Mouse (Mus musculus) CH12.LX (cell line): Measurements from ENCODE around the gene 4930402H24Rik. TPM values are rescaled to one million over a fixed set of nuclear protein-coding genes. Genes with fewer than 3 reads are reported as not detected.

Experiments used
- DNase-seq: peaks from one replicate; pipeline ENCODE4 v3.0.0-alpha.2; 2013; ENCODE audit errors: extremely low read depth
- H3K27ac ChIP-seq: 2 replicates; pipeline ENCODE4 v1.5.1; 2012; ENCODE audit warnings: low read depth, mild to moderate bottlenecking, control low read depth, moderate library complexity; ENCODE audit not compliant: insufficient read depth
- H3K27me3 ChIP-seq: replicated peaks from 2 replicates; pipeline ENCODE3; 2012; ENCODE audit warnings: inconsistent platforms
- H3K36me3 ChIP-seq, 2 experiments: replicated peaks in 1 of 2; 2 replicates each; pipeline versions ENCODE3 to v1.6.1; 2012; ENCODE audit warnings: inconsistent platforms in 1 of 2, low read length in 1 of 2, mild to moderate bottlenecking in 1 of 2, mixed read lengths in 1 of 2, moderate library complexity in 1 of 2; ENCODE audit not compliant: control insufficient read depth in 1 of 2, insufficient read depth in 1 of 2
- H3K4me1 ChIP-seq, 2 experiments: 2 replicates each; pipeline ENCODE4 v1.6.1; 2012; ENCODE audit warnings: inconsistent platforms in 1 of 2, moderate library complexity in 1 of 2; ENCODE audit not compliant: insufficient read depth in 2 of 2, control insufficient read depth in 1 of 2
- H3K4me2 ChIP-seq: 2 replicates; pipeline ENCODE4 v1.6.1; 2012; ENCODE audit warnings: low read depth, mild to moderate bottlenecking, control low read depth; ENCODE audit not compliant: poor library complexity, insufficient read depth, severe bottlenecking
- H3K4me3 ChIP-seq, 3 experiments: fragments of 150-350 bp in 1 of 3; sonication (generic) in 1 of 3; replicated peaks in 1 of 3; 2 replicates each; pipeline versions ENCODE3 to v1.5.1; 2011 to 2012; ENCODE audit warnings: low read depth in 2 of 3, low read length in 2 of 3, mild to moderate bottlenecking in 2 of 3, moderate library complexity in 2 of 3, control low read depth in 1 of 3, improper control_type of control experiment in 1 of 3, inconsistent platforms in 1 of 3, mixed read lengths in 1 of 3; ENCODE audit not compliant: poor library complexity in 1 of 3
- H3K79me2 ChIP-seq: replicated peaks from 2 replicates; pipeline ENCODE4 v1.6.1; 2012; ENCODE audit warnings: mild to moderate bottlenecking, moderate library complexity; ENCODE audit not compliant: control insufficient read depth, poor library complexity, insufficient read depth, severe bottlenecking; ENCODE audit errors: extremely low read depth
- H3K9ac ChIP-seq: 2 replicates; pipeline ENCODE4 v1.6.1; 2012; ENCODE audit warnings: low read depth, mild to moderate bottlenecking, control low read depth, moderate library complexity; ENCODE audit not compliant: insufficient read depth
- H3K9me3 ChIP-seq: replicated peaks from 2 replicates; pipeline ENCODE3; 2012; ENCODE audit warnings: low read length, inconsistent platforms, mixed read lengths
- BHLHE40 ChIP-seq: IDR thresholded peaks from 2 replicates; pipeline ENCODE4 v1.6.1; 2011; ENCODE audit warnings: mild to moderate bottlenecking, low read depth, low read length, improper control_type of control experiment
- CHD1 ChIP-seq: IDR thresholded peaks from 2 replicates; pipeline ENCODE4 v1.6.1; 2012; ENCODE audit warnings: low read depth, low read length, improper control_type of control experiment, inconsistent platforms
- CHD2 ChIP-seq: IDR thresholded peaks from 2 replicates; pipeline ENCODE4 v1.6.1; 2011; ENCODE audit warnings: low read length, improper control_type of control experiment
- CTCF ChIP-seq, 2 experiments: IDR thresholded peaks in 1 of 2; conservative IDR thresholded peaks in 1 of 2; 2 replicates each; pipeline ENCODE4 v1.5.1; 2011 to 2012; ENCODE audit warnings: low read depth in 2 of 2, low read length in 2 of 2, improper control_type of control experiment in 1 of 2, inconsistent platforms in 1 of 2, mild to moderate bottlenecking in 1 of 2, moderate library complexity in 1 of 2
- EP300 ChIP-seq: IDR thresholded peaks from 2 replicates; pipeline ENCODE4 v1.6.1; 2011; ENCODE audit warnings: low read length, improper control_type of control experiment
- ETS1 ChIP-seq: conservative IDR thresholded peaks from 2 replicates; pipeline ENCODE4 v1.6.1; 2012; ENCODE audit warnings: low read depth, mild to moderate bottlenecking, inconsistent platforms, low read length, improper control_type of control experiment, moderate library complexity
- HCFC1 ChIP-seq: IDR thresholded peaks from 2 replicates; pipeline ENCODE4 v1.6.1; 2012; ENCODE audit warnings: low read depth, mild to moderate bottlenecking, inconsistent platforms, low read length, improper control_type of control experiment
- JUND ChIP-seq: conservative IDR thresholded peaks from 2 replicates; pipeline ENCODE4 v1.6.1; 2011; ENCODE audit warnings: low read depth, low read length, improper control_type of control experiment
- KAT2A ChIP-seq: IDR thresholded peaks from 2 replicates; pipeline ENCODE4 v1.6.1; 2012; ENCODE audit warnings: low read length, improper control_type of control experiment, inconsistent platforms; ENCODE audit not compliant: insufficient replicate concordance
- MAX ChIP-seq: IDR thresholded peaks from 2 replicates; pipeline ENCODE4 v1.6.1; 2011; ENCODE audit warnings: low read length, improper control_type of control experiment
- MAZ ChIP-seq: IDR thresholded peaks from 2 replicates; pipeline ENCODE4 v1.6.1; 2012; ENCODE audit warnings: low read depth, mild to moderate bottlenecking, inconsistent platforms, low read length, improper control_type of control experiment, moderate library complexity
- MYC ChIP-seq: IDR thresholded peaks from 2 replicates; pipeline ENCODE4 v1.6.1; 2011; ENCODE audit warnings: low read depth, mild to moderate bottlenecking, improper control_type of control experiment, low read length
- PAX5 ChIP-seq: IDR thresholded peaks from 2 replicates; pipeline ENCODE4 v1.6.1; 2012; ENCODE audit warnings: low read length, inconsistent platforms, mixed read lengths
- RAD21 ChIP-seq: IDR thresholded peaks from 2 replicates; pipeline ENCODE4 v1.6.1; 2011; ENCODE audit warnings: low read depth, mild to moderate bottlenecking, low read length, improper control_type of control experiment, moderate library complexity
- RCOR1 ChIP-seq: conservative IDR thresholded peaks from 2 replicates; pipeline ENCODE4 v1.6.1; 2012; ENCODE audit warnings: low read depth, mild to moderate bottlenecking, inconsistent platforms, low read length, improper control_type of control experiment
- SMC3 ChIP-seq: IDR thresholded peaks from 2 replicates; pipeline ENCODE4 v1.6.1; 2011; ENCODE audit warnings: low read depth, low read length, improper control_type of control experiment
- TCF12 ChIP-seq: IDR thresholded peaks from 2 replicates; pipeline ENCODE4 v1.6.1; 2014; ENCODE audit warnings: low read depth, mild to moderate bottlenecking, inconsistent platforms, low read length, improper control_type of control experiment
- UBTF ChIP-seq: IDR thresholded peaks from 2 replicates; pipeline ENCODE4 v1.6.1; 2012; ENCODE audit warnings: low read depth, mild to moderate bottlenecking, inconsistent platforms, low read length, improper control_type of control experiment, moderate library complexity
- ZC3H11A ChIP-seq: IDR thresholded peaks from 2 replicates; pipeline ENCODE4 v1.6.1; 2012; ENCODE audit warnings: low read depth, mild to moderate bottlenecking, inconsistent platforms, low read length, improper control_type of control experiment
- ZMIZ1 ChIP-seq: IDR thresholded peaks from 2 replicates; pipeline ENCODE4 v1.6.1; 2012; ENCODE audit warnings: low read depth, mild to moderate bottlenecking, inconsistent platforms, low read length, improper control_type of control experiment
- dilution Hi-C: fragments of 300-500 bp; cut with MboI; formaldehyde crosslinking; loops from 2 replicates; pipeline ENCODE4 v1.14.3; 2020; ENCODE audit warnings: low sequenced_read_pairs; ENCODE audit not compliant: extremely low pct_unique_long_range_greater_than_20kb, extremely low pct_ligation_motif_present
- in situ Hi-C: fragments of 300-500 bp; cut with MboI; formaldehyde crosslinking; loops from 3 replicates; pipeline ENCODE4 v1.14.3; 2019; ENCODE audit warnings: low sequenced_read_pairs, low pct_ligation_motif_present, low pct_unique_long_range_greater_than_20kb, mixed read lengths
- polyA plus RNA-seq: library from polyadenylated mRNA; unstranded; fragments of >175 nt; gene quantifications from 2 replicates; pipeline ENCODE4 v1.2.1, GENCODE M21; 2012; ENCODE audit warnings: low read depth; ENCODE audit not compliant: insufficient read length
- total RNA-seq, 2 experiments: library from RNA; depleted of rRNA; stranded (reverse); fragments of 300-350 nt in 1 of 2; fragments of >200 nt in 1 of 2; gene quantifications; 2 replicates each; pipeline ENCODE4 v1.2.3; 2012 to 2014

The 4930402H24Rik gene
- total and polyA plus RNA-seq, 3 experiments: 4.2 to 4.8 (median 4.2) TPM

DNA sequence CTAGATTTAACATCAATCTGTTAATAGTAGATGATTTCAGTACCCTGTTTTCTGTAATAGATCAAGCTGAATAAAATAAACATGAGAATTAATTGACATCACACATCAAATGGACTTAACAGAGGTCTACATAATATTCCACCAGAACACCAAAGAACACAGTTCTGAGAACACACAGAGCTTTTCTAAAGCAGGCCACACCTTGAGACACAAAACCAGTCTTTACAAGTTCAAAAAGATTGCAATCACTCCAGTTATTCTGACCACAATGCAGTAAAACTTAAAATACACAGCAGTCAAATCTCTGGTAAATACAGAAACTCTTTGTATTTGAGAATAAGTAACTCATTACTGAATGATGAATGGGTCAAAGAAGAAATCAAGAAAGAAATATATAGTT, 22.3 kb upstream of the 4930402H24Rik start:
- Histone ChIP-seq H3K27ac (no peak overlapping the region), H3K4me3 (no peak overlapping the region), H3K79me2 (no peaks in the 10 kb centered on the region), H3K9ac (no peak overlapping the region), H3K36me3 (peaks cover 0 to 8% of the 10 kb centered on the region in 2 experiments), H3K9me3 (no peaks in the 10 kb centered on the region), H3K4me1 (no peaks in the 10 kb centered on the region), H3K4me2 (no peak overlapping the region), H3K27me3 (no peaks in the 10 kb centered on the region)
- DNase-seq: no peak
- dilution Hi-C loops: no loop called here
- in situ Hi-C loops: no loop called here
- TF ChIP-seq RCOR1 (no peak), MAZ (no peak), ZMIZ1 (no peak), MYC (no peak), SMC3 (no peak), KAT2A (no peak)

DNA sequence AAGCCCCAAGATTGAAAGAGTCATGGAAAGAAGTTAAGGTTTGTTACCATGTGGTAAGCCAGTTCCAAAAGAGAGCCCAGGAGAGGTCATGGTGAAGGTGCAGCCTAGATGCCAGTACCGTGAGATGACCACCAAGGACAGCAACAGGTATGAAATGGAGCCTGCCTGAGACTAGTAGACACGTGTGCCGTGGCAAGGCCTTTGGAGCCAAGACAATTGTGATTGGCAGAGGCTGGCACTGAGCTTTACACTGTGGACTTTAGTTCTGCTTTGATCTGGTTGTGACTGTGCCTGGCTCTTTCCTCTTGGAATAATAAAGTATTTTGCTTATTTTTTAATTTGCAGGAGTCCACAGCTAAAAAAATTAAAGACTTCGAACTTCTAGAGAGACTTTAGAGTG, 21.8 kb upstream of the 4930402H24Rik start:
- H3K4me3 ChIP-seq: no peak overlapping the region
- no peaks in the 10 kb centered on the region for H3K9me3 ChIP-seq
- H3K4me1 ChIP-seq: no peaks in the 10 kb centered on the region
- H3K36me3 ChIP-seq: peaks cover 0 to 6% of the 10 kb centered on the region in 2 experiments
- H3K9ac ChIP-seq: no peak overlapping the region
- H3K4me2 ChIP-seq: no peak overlapping the region
- no peaks in the 10 kb centered on the region for H3K79me2 ChIP-seq
- H3K27ac ChIP-seq: no peak overlapping the region
- TF ChIP-seq CHD1: no peak
- TF ChIP-seq BHLHE40: no peak
- TF ChIP-seq UBTF: no peak
- no peak for TF ChIP-seq SMC3
- TF ChIP-seq RAD21: no peak
- TF ChIP-seq TCF12: no peak
- no peak for TF ChIP-seq MAX
- TF ChIP-seq PAX5: no peak
- TF ChIP-seq CHD2: no peak
- TF ChIP-seq CTCF (conservative IDR thresholded peaks at IDR 0.05 in 1 of 2, IDR thresholded peaks at IDR 0.05 in 1 of 2; ENCODE audit: low read depth in 2 of 2, low read length in 2 of 2): no peak
- no peak for TF ChIP-seq ZC3H11A
- no peak for TF ChIP-seq RCOR1
- no peak for TF ChIP-seq EP300
- no peak for TF ChIP-seq JUND
- no peak for TF ChIP-seq HCFC1
- TF ChIP-seq ETS1: no peak
- no peaks in the 10 kb centered on the region for H3K27me3 ChIP-seq
- in situ Hi-C loops: no loop called here
- no peak for DNase-seq
- dilution Hi-C loops: no loop called here
